Mouse (Mus musculus) MN1 (cell line): ENCODE measurements around the gene Tmem240.
"Not testable (repeated sequence)": the region's sequence is repeated elsewhere in the genome, so short reads cannot be mapped to it uniquely, and the experiment has no call there.

ENCODE experiments used
- DNase-seq: peaks from one replicate; pipeline ENCODE4 v3.0.0-alpha.2; 2016; ENCODE audit warnings: low spot score

The Tmem240 gene

DNA sequence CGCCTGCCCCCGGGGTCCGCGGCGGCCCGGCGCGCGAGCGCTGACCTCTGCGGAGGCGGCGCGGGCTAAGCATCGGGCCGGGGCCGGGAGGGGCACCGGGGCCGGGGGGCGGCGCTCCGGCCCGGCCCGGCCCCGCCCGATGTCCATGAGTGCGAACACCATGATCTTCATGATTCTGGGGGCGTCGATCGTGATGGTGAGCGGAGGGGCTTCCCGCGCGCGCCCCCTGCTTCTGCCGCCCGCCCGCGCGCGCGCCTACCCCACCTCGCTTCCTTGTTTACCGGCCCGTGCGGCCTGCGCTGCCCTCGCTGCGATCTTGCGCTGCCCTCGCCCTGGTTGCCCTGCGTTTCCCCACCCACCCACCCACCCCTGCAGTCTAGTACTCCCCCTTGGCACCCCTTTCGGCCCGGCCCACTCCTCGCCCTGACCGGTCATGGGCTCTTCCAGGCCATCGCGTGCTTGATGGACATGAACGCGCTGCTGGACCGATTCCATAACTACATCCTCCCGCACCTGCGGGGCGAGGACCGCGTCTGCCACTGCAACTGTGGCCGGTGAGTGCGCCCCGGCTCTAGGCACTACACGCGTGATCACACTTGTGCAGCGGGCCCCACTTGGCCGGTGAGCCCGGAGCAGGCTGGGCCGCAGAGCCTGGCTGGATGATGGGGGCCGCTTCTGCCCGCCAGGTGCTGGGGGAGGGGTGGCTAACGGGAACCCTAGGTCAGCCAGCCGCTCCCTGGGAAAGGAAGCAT, 527 bp downstream of the Tmem240 start:
- peak; percentile 72 for DNase-seq

DNA sequence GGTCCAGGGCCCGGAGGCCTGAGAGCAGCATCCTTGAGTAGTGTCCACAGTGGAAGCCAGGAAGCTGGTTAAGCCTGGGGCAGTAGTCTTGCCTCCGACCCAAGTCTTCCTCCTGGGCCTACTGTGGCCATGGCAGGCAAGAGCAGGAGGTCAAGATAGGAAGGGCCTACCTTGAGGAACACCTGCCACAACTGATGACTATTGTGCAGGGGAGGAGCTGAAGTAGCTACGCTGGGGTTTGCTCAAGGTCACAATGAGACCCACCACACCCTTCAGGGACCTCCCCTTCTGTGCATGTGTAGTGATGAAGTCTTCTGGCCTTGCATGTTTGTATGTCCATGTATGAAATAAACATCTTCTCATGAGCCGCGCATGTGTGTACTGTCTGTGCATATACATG, 1.2 kb downstream of the Tmem240 start:
- DNase-seq, result no peak

DNA sequence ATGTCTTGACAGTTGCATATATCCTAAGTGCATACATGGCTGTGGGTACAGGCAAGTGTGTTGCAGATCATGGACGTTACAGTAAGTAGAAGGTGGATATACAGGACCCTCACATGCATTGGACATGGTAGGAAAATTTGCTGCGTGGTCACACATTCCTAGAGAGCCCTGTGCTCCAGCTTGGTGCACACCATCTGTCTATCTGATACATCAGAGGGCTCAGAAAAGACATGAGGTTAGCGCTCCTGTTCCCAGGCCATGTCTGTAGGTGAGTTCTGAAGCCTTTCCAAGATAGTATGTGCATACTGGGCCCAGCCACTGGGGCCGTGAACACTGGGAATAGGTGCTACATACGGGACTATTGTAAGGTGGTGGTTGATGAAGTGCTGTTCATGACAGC, 1.8 kb downstream of the Tmem240 start:
- no peak for DNase-seq

GRCm38 (mm10) chr4:155738262-155738661, 3.7 kb downstream of the Tmem240 start:
- no peak for DNase-seq

DNA sequence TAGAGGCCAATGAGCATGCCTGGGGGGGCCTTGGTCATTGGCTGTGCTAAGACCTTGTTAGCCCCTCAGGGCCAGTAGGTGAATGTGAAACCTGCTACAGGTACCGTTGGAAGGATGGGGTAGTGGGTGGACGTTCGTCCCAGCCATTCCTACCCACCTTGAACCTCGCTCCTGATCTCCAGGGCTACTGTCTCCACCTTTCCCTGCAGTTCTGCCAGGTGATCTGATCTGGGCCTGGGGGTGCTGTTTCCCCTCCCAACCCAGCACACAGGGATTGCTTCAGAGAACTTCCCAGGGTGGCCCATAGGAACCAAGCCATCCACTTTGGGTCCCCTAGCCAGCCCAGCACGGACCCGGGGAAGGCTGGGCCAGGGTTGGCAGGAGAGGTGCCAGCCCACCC, 4.6 kb downstream of the Tmem240 start:
- DNase-seq, result no peak

DNA sequence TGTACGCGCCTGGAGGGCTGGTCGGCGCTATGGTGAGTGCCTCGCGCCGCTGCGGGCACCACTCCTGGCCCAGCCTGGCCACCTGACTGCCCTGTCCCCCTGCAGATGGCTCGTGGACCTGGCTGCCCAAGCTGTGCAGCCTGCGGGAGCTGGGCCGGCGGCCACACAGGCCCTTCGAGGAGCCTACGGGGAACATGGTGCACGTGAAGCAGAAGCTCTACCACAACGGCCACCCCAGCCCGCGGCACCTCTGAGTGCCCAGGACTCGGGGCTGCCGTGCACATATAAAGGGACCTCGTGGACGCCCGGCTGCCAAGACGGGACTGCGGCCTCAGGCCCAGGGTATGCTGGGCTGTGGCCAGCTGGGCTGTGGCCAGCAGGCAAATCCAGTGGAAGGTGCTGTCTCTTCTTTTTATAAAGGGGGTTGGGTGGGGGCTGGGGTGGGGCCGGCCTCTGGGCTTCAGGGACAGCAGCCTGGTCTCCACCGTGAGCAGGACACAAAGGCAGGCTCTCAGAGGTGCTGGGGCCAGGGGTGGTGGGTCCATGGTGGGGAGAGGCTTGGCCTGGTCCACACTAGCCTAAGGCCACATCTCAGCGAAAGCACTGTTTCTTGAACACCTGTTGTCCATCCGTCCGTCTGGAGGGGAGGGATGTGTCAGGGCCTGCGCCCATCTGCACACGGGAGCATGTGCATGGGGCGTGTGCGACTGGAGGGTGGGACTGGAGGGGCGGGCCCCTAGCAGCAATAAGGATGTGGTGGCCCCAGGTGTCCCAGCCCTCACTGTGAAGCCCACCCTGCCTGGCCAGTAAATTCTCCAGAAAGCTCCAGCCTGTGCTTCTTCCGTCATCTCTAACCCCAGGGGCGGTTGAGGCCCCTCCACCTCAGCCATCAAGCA, 5.4 kb downstream of the Tmem240 start:
- no peak for DNase-seq

- DNase-seq, result not testable (repeated sequence)
Observed at GRCm38 (mm10) chr4:155740681-155741080, 6.1 kb downstream of the Tmem240 start.

DNA sequence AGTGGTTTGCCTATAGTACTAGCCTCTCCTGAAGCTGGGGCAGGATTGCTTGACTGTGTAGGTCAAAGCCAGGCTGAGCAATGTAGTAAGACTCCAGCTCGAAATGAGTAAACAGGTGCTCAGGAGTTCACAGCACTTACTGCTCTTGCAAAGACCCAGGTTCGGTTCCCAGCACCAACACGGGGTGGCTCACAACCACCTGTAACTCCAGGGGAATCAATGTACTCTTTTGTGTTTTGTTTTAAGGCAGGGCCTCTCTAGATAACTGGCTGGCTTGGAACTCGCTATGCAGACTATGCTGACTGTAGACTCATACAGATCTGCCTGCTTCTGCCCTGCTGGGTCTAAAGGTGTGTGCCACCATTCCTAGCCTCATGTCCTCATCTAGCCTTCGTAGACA, 8.1 kb downstream of the Tmem240 start:
- DNase-seq, result no peak

DNA sequence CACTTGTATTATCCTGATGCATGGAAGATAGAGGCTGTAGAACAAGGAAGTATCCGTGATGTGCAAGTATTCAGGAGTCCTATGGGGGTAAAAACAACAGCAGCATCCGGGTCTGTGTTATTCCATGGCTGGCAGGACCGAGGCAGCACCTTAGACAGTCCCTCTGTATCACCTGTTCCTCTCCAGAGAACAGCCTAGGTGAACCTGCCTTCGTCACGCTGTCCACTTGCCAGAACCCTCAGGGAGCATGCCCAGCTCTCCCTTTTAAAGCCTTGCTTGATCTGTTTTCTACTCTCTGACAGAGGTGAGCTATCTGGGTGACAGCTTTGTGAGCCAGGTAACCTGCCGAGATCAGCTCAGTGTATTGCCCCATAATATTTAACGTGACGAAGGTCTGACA, 9.9 kb downstream of the Tmem240 start:
- DNase-seq, result no peak

GRCm38 (mm10) chr4:155745136-155745535, 10.5 kb downstream of the Tmem240 start:
- no peak for DNase-seq

- no peak for DNase-seq
Observed at GRCm38 (mm10) chr4:155746036-155746548, 11.5 kb downstream of the Tmem240 start.

GRCm38 (mm10) chr4:155746575-155747490, 12.2 kb downstream of the Tmem240 start:
- no peak for DNase-seq

DNA sequence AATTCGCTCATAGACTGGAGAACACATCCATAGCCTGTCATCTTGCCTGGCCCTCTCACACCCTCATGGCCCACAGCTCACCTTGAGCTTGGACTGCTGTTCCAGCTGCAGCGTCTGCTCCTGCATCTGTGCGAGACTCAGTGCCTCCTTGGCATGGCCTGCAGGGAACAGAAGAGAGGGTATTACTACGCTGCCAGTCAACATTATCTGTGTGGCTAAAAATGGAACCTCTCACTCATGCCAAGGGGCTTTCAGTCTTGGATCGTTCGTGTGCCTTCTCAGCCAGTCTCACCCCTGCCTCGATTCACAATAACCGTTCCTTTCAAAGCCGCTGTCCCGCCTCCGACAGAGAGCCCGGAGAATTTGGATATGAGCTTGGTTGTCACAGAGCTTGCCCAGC, 22.4 kb downstream of the Tmem240 start:
- DNase-seq, result no peak

GRCm38 (mm10) chr4:155759862-155760612, 25.4 kb downstream of the Tmem240 start:
- peak; percentile 82 for DNase-seq

DNA sequence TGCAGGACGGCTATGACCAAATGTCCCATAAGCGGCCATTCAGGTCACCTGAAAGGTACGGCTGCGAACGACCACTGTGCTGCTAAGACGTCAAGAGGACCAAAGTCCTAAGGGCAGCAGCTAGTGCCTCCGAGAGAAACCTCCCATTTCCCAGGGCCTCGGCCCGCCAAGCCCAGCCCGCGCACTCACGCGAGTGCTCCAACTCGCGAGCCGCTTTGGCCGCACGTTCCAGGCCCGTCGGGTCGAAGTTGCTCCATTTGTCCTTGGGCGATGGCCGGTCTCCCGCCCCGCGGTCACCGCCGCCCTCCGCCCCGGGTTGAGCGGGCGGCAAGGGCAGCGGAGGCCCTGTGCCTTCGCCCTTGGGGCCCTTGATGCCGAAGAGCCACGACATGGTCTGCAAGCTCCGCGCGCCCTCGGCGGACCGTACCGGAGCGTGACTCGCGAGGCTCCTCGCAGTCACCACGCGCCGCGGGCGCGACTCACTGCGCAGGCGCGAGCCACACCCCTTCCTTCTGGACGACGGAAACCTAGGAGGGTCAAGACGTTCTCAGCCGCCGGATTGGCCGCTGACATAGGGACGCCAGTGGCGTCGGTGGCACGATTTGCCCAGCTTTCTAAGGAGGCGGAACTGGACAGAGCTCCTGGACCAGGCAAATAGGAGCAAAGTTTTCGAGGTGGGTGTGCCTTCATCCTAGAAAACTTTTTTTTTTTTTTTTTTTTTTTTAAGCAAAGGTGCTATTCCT, 26.2 kb downstream of the Tmem240 start, which contains the start of gene Atad3a:
Gene Atad3a, minus strand, starts transcription at position 481 of the 743 bp plus-strand sequence.
- peak; percentile 98 for DNase-seq

DNA sequence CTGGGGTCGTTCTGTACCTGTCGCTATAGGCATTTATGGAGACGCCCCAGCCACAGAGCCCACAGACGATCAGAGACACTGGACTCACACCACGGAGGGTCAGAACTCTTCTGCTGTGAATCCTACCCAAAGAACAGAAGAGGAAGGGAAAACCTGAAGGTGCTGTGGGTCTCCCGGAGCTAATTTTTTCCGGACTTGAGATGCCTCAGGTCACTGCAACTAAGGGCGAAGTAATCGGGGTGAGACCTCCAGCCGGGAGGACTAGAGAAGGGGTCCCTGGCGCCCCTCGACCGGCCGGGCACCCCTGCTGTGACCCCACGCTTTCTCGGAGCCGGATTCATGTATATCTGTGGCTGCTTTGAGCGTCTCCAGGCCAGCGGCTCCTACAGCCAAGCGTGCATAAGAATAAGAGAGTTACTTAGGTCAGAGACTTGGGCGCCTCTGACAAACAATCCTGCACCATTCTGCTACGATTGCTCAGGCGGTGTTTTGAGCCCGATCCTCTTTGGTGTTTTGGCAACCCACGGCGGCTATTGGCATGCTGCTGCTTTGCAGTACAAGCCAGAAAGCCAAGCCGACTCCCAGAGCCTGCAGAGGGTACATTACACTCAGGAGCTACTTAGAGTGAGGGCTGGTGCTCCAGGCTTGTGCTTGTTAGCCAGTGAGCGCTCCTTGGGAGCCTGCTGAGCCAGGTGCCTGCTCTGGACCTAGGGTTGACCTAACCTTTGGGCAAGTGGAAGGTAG, 26.9 kb downstream of the Tmem240 start:
- peak; percentile 43 for DNase-seq

- DNase-seq, result no peak
Observed at GRCm38 (mm10) chr4:155762357-155762756, 27.8 kb downstream of the Tmem240 start.

- no peak for DNase-seq
Observed at GRCm38 (mm10) chr4:155769496-155769879, 34.9 kb downstream of the Tmem240 start.

- DNase-seq, result peak; percentile 93
Observed at GRCm38 (mm10) chr4:155769880-155770512, 35.4 kb downstream of the Tmem240 start.
